Mouse (Mus musculus) small intestine, adult 2 months (tissue): ENCODE results near the gene Pnkp. TPM values are rescaled to one million over a fixed set of nuclear protein-coding genes. Genes with fewer than 3 reads are reported as not detected.
"Not testable (repeated sequence)": the region's sequence is repeated elsewhere in the genome, so short reads cannot be mapped to it uniquely, and the experiment has no call there.

ENCODE experiments used
- H3K27ac ChIP-seq: fragments of 200-500 bp; 2 replicates; pipeline ENCODE4 v1.5.1; 2012; ENCODE audit warnings: low read depth, low read length, control low read depth, inconsistent platforms; ENCODE audit not compliant: insufficient read depth
- H3K27me3 ChIP-seq: fragments of 200-500 bp; 2 replicates; pipeline ENCODE4 v1.6.1; 2012; ENCODE audit warnings: mild to moderate bottlenecking, moderate library complexity, low read length, inconsistent platforms; ENCODE audit not compliant: control insufficient read depth, insufficient read depth
- H3K36me3 ChIP-seq: fragments of 200-500 bp; 2 replicates; pipeline ENCODE4 v1.6.1; 2012; ENCODE audit warnings: mild to moderate bottlenecking, low read length, control low read depth, inconsistent platforms; ENCODE audit not compliant: control insufficient read depth, insufficient read depth
- H3K4me1 ChIP-seq: fragments of 200-500 bp; 2 replicates; pipeline ENCODE4 v1.6.1; 2012; ENCODE audit warnings: low read length, inconsistent platforms, mixed read lengths; ENCODE audit not compliant: control insufficient read depth, insufficient read depth, insufficient read length
- H3K4me3 ChIP-seq: fragments of 200-500 bp; 2 replicates; pipeline ENCODE4 v1.5.1; 2012; ENCODE audit warnings: low read depth, mild to moderate bottlenecking, control low read depth, inconsistent platforms, low read length, moderate library complexity
- CTCF ChIP-seq: fragments of 200-500 bp; IDR thresholded peaks from 2 replicates; pipeline ENCODE4 v1.5.1; 2012; ENCODE audit warnings: low read depth, mild to moderate bottlenecking, control low read depth, inconsistent platforms, low read length, moderate library complexity, mixed read lengths; ENCODE audit not compliant: insufficient replicate concordance, insufficient read length; ENCODE audit errors: extremely low read depth
- POLR2A ChIP-seq: fragments of 200-500 bp; IDR thresholded peaks from 2 replicates; pipeline ENCODE4 v1.6.1; 2012; ENCODE audit warnings: low read depth, mild to moderate bottlenecking, control low read depth, inconsistent platforms, low read length, moderate library complexity
- WGBS: fragments of 180-500 bp; shearing (Covaris S2); methylation state at CpG from one replicate; pipeline ENCODE4 v1.1.7; 2018; 5-methylcytosine and 5-hydroxymethylcytosine counted together
- polyA plus RNA-seq: library from polyadenylated mRNA; depleted of rRNA; stranded (reverse); fragments of >200 nt; gene quantifications from 2 replicates; pipeline ENCODE4 v1.2.3, GENCODE M21; 2012

The Pnkp gene
- polyA plus RNA-seq, 1 experiment: 84.2 TPM

DNA sequence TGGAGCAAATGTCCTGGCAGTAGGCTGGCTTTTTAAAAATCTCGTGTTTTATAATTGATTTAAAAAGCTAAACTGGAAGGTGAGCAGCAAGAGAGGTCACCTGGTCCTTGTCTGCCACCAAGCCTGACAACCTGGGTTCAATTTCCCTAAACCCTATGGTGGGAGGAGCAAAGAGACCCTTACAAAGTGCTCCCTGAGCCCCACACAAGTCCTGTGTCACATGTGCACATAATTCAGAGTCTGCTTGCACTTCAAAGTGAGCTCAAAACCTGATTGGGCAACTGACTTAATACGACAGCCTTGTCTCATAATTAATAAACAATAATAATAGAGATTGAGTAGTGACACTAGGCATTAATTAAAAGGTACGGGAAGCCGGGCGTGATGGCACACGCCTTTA lies 13.7 kb downstream of the Pnkp start:
- Histone ChIP-seq H3K27me3 (no peaks in the 10 kb centered on the region), H3K27ac (no peak overlapping the region), H3K4me3 (no peak overlapping the region)

GRCm38 (mm10) chr7:44871181-44871580 lies 14.2 kb downstream of the Pnkp start:
- TF ChIP-seq CTCF (no peak), POLR2A (no peak)
- H3K27me3 ChIP-seq: no peaks in the 10 kb centered on the region
- H3K4me3 ChIP-seq: no peak overlapping the region
- H3K4me1 ChIP-seq: peaks cover 8% of the 10 kb centered on the region
- 94% methylated on average over 1 of the region's 1 CpGs for WGBS
- H3K36me3 ChIP-seq: no peaks in the 10 kb centered on the region
- no peak overlapping the region for H3K27ac ChIP-seq

More for the DNA sequence above, 13.7 kb downstream of the Pnkp start:
- Histone ChIP-seq H3K36me3 (no peaks in the 10 kb centered on the region), H3K4me1 (peaks cover 11% of the 10 kb centered on the region)
- WGBS: 78% methylated on average over 6 of the region's 6 CpGs
- TF ChIP-seq CTCF: no peak
- TF ChIP-seq POLR2A: no peak

DNA sequence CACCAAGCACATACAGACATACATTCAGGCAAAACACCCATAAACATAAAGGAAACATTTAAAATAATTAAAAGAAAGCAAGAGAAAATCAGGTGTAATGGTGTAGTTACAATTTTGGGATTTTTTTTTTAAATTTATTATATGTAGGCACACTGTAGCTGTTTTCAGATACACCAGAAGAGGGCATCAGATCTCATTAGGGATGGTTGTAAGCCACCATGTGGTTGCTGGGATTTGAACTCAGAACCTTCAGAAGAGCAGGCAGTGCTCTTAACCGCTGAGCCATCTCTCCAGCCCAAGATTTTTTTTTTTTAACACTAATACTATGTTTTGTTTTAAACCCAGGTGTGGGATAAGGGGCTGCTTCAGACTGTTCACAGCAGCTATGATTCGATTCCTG lies 14.8 kb downstream of the Pnkp start:
- not testable (repeated sequence) for H3K27ac ChIP-seq, H3K27me3 ChIP-seq, H3K36me3 ChIP-seq, H3K4me3 ChIP-seq, H3K4me1 ChIP-seq
- WGBS: 95% methylated on average over 2 of the region's 2 CpGs

DNA sequence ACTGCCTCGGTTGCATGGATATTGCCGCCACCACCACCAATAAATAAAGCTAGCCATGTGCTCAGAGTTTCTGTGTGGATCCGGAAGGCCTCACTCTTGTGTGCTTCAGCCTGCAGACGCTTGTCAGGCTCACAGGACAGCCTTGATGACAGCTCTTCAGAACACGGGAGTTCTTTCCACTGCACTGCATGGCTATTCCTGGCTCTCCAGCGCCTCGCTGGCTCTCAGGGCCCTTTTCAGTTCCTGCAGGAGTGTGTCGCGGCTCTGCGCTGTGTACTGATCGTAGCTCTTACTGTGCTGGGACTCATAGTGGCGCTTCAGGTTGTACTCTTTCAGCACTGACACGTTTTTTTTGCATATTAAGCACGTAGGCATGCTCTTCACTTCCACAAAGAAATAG lies 20.9 kb downstream of the Pnkp start:
- H3K27me3 ChIP-seq: no peaks in the 10 kb centered on the region
- no peak overlapping the region for H3K27ac ChIP-seq
- no peak for TF ChIP-seq POLR2A
- TF ChIP-seq CTCF: no peak
- peaks cover 56% of the 10 kb centered on the region for H3K36me3 ChIP-seq
- 89% methylated on average over 14 of the region's 14 CpGs for WGBS
- no peak overlapping the region for H3K4me3 ChIP-seq
- no peaks in the 10 kb centered on the region for H3K4me1 ChIP-seq

DNA sequence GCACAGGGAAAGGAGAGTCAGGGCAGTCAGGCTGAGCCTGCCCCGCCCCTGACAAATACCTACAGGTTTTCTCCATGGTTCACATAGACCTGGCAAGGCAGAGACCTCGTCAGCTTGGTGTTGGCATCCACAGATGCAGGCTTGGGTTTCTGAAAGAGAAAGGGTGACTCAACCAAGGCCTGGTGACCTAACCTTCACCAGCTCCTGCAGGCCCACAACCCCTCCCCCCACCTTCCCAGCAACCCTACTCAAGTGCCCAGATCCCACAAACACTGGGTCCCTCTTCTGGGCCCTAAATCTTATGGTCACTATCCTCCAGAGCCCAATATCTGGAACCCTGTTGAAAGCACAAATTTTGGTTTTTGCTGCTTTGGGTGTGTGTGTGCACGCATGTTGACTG lies 26.1 kb downstream of the Pnkp start:
- TF ChIP-seq POLR2A (no peak), CTCF (no peak)
- no peaks in the 10 kb centered on the region for H3K27me3 ChIP-seq
- H3K27ac ChIP-seq: no peak overlapping the region
- H3K4me3 ChIP-seq: no peak overlapping the region
- WGBS: 93% methylated on average over 3 of the region's 3 CpGs
- no peaks in the 10 kb centered on the region for H3K4me1 ChIP-seq
- peaks cover 70% of the 10 kb centered on the region for H3K36me3 ChIP-seq

DNA sequence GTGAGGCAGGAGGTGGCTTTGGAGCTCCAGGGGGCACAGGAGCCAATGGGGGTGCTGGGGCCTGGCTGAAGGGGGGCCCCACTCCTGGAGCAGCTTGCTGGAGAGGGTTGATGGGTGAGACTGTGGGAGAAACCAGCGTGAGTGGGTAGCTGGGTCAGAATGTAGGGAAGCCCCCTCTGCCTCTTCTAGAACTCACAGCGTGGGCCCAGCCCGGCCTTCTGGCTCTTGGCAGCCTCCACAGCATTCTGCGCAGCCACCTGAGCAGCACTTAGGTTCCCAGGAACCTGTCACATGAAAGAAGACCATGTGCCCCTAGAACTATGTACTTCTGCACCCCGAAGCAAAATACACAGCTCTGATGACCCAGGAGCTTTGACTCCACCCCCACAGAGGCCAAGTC lies 27.7 kb downstream of the Pnkp start:
- H3K4me3 ChIP-seq: no peak overlapping the region
- no peaks in the 10 kb centered on the region for H3K4me1 ChIP-seq
- no peak for TF ChIP-seq POLR2A
- peaks cover 62% of the 10 kb centered on the region for H3K36me3 ChIP-seq
- H3K27me3 ChIP-seq: no peaks in the 10 kb centered on the region
- 92% methylated on average over 5 of the region's 5 CpGs for WGBS
- no peak overlapping the region for H3K27ac ChIP-seq

- Histone ChIP-seq H3K27me3 (no peaks in the 10 kb centered on the region), H3K4me1 (peaks cover 11% of the 10 kb centered on the region), H3K36me3 (peaks cover 40% of the 10 kb centered on the region), H3K27ac (no peak overlapping the region), H3K4me3 (no peak overlapping the region)
- no peak for TF ChIP-seq CTCF
- TF ChIP-seq POLR2A: no peak
- WGBS: 85% methylated on average over 7 of the region's 7 CpGs
These were observed 30.0 kb downstream of the Pnkp start for GRCm38 (mm10) chr7:44886964-44887363.
